Mouse (Mus musculus) retina, postnatal 1 day (tissue): ENCODE results near the gene Gnl2.
A peak's percentile ranks its signal among the peaks of the same experiment; 100 is the strongest.

Source experiments
- DNase-seq: peaks from one replicate; pipeline ENCODE4 v3.0.0-alpha.2; 2012

Gene Gnl2

GRCm38 (mm10) chr4:125093031-125093430, 76.6 kb downstream of the Gnl2 start:
- no peak for DNase-seq

GRCm38 (mm10) chr4:125096066-125096465, 79.7 kb downstream of the Gnl2 start:
- no peak for DNase-seq

GRCm38 (mm10) chr4:125097412-125097811, 81.0 kb downstream of the Gnl2 start:
- DNase-seq = no peak

- DNase-seq = peak; percentile 90
These were observed 83.1 kb downstream of the Gnl2 start for GRCm38 (mm10) chr4:125099458-125099857.

DNA sequence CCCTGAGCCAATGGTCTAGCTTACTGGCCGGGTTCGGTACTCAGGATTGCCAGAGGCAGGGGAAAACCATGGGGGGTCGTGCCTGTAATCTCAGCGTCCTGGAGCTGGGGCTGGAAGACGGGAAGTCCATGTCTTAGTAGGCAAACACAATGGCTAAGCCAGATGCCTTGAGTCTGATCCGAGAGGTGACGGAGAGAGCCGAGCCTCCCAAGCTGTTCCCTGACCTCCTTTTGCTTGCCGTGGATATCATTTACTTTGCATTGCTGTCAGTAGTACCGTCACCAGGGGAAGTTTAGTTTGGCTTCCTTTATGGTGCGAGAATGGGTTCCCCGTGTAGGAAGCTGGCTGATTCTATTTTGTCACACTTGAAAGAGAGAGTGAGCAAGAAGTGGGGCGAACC, 84.9 kb downstream of the Gnl2 start:
- peak; percentile 49 for DNase-seq
